Mouse (Mus musculus): ENCODE measurements at regions not wholly inside any gene's neighbourhood (a gene's known extent, or its start where the extent isn't known, plus 50 kb on each side); places are given as distances from the start of the nearest gene placed in this dataset.

DNA sequence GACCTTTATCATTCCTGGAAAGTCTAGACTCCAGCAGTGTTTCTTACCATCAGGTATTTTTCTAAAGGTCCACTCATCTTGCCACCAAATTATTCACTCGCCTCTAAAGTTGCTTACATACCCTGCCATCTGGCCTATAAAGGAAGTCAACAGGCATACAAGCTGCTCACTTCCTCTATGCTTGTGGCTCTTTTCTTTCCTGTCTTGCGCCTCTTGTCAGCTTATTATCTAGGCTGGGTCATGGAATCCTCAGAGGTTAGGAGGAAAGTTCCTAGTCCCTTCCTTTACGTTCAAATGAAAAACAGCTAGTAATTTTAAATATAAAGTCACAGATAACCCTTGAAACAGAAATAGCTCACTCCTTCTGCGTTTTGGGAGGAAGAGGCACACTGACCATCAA, 97.9 kb downstream of the Lipi start:
- no peak for ATAC-seq
- no peak overlapping the region for H3K9ac ChIP-seq (ENCODE audit: low read depth, low read length)
- WGBS: 81% methylated on average over 4 of the region's 4 CpGs
- no peaks in the 10 kb centered on the region for H3K36me3 ChIP-seq (ENCODE audit: control insufficient read depth, insufficient read depth, low read length)
- no peak overlapping the region for H3K4me2 ChIP-seq (ENCODE audit: low read length)
- H3K27ac ChIP-seq (ENCODE audit: low read length): no peak overlapping the region
- no peaks in the 10 kb centered on the region for H3K9me3 ChIP-seq (replicated peaks; ENCODE audit: control insufficient read depth, low read length, poor library complexity, severe bottlenecking)
- no peak overlapping the region for H3K4me3 ChIP-seq (ENCODE audit: low read depth, low read length)
- no peaks in the 10 kb centered on the region for H3K27me3 ChIP-seq (ENCODE audit: control insufficient read depth, insufficient read depth, low read depth, low read length)
- H3K4me1 ChIP-seq (ENCODE audit: control insufficient read depth, insufficient read depth, low read length): no peaks in the 10 kb centered on the region

DNA sequence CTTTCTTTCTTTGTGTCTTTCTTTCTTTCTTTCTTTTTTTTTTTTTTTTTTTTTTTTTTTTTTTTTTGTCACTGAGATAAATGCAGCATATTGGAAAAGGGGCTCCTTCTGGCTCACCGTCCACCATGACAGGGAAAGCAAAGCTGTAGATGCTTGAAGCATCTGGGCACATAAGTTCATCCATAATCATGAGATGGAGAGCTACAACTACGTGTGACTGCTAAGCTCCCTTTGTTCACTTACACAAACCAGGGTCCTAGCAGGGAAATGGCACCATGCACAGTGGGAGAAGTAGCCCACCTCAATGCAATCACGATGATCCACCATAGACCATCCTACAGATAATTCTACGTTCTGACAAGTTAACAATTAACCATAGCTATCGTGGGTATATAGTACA, 102.0 kb downstream of the Lipi start:
- Histone ChIP-seq H3K36me3 (ENCODE audit: control insufficient read depth, insufficient read depth, low read length) (no peaks in the 10 kb centered on the region), H3K27ac (ENCODE audit: low read length) (no peak overlapping the region), H3K4me2 (ENCODE audit: low read length) (no peak overlapping the region), H3K4me1 (ENCODE audit: control insufficient read depth, insufficient read depth, low read length) (no peaks in the 10 kb centered on the region), H3K4me3 (ENCODE audit: low read depth, low read length) (no peak overlapping the region), H3K27me3 (ENCODE audit: control insufficient read depth, insufficient read depth, low read depth, low read length) (no peaks in the 10 kb centered on the region), H3K9ac (ENCODE audit: low read depth, low read length) (no peak overlapping the region), H3K9me3 (replicated peaks; ENCODE audit: control insufficient read depth, low read length, poor library complexity, severe bottlenecking) (no peaks in the 10 kb centered on the region)
- WGBS: 73% methylated on average over 5 of the region's 5 CpGs
- ATAC-seq: no peak

DNA sequence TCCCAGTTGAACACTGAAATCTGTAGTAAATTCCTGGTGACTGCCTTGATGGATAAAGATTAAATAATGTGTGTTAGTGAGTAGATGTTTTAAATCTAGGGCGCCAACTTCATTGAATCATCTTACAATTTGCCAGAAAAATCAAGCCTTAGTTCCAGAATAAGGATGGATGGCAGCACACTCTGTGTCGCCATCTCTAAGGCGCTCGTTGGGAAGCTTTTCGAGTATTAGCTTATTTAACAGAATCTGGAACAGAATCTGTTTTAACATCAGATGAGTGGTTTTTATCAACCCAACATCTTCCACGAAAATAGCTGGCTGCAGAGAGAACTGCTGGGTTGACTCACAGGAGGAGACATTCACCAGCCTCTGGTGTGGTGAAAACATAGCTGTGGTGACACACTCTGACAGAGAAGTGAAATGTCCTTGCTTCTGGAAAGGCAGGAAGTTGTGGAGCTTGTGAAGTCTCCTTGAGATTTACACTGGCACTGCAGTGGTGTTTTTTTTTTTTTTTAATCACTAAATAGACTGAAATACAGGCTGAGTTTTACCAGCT, 120.4 kb downstream of the Lipi start:
- Histone ChIP-seq H3K36me3 (ENCODE audit: control insufficient read depth, insufficient read depth, low read length) (no peaks in the 10 kb centered on the region), H3K27ac (ENCODE audit: low read length) (no peak overlapping the region), H3K4me1 (ENCODE audit: control insufficient read depth, insufficient read depth, low read length) (no peaks in the 10 kb centered on the region), H3K4me3 (ENCODE audit: low read depth, low read length) (no peak overlapping the region), H3K9ac (ENCODE audit: low read depth, low read length) (no peak overlapping the region), H3K4me2 (ENCODE audit: low read length) (no peak overlapping the region), H3K27me3 (ENCODE audit: control insufficient read depth, insufficient read depth, low read depth, low read length) (no peaks in the 10 kb centered on the region), H3K9me3 (replicated peaks; ENCODE audit: control insufficient read depth, low read length, poor library complexity, severe bottlenecking) (no peaks in the 10 kb centered on the region)
- ATAC-seq: no peak
- 90% methylated on average over 6 of the region's 6 CpGs for WGBS

DNA sequence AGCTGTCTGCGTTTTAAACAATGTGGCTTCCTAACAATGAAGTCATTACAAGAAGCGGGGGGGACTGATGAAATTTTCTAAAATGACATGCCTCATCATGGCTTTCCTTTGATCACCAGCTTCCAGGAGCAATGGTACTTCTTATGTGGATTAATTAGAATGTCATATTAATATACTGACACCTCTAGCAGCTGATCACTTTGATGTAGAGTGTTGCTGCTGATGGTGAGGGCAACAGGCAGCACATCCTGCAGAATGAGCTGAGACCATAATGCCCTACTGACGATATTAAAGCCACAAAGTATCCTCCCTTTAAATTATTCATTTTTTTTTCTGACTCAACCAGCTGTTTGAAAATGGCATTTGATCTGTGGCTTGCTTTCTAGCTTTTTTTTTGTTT, 123.7 kb downstream of the Lipi start:
- no peak overlapping the region for H3K9ac ChIP-seq (ENCODE audit: low read depth, low read length)
- WGBS: 51% methylated on average over 3 of the region's 3 CpGs
- H3K4me2 ChIP-seq (ENCODE audit: low read length): no peak overlapping the region
- H3K9me3 ChIP-seq (replicated peaks; ENCODE audit: control insufficient read depth, low read length, poor library complexity, severe bottlenecking): no peaks in the 10 kb centered on the region
- no peak overlapping the region for H3K4me3 ChIP-seq (ENCODE audit: low read depth, low read length)
- H3K36me3 ChIP-seq (ENCODE audit: control insufficient read depth, insufficient read depth, low read length): no peaks in the 10 kb centered on the region
- H3K4me1 ChIP-seq (ENCODE audit: control insufficient read depth, insufficient read depth, low read length): no peaks in the 10 kb centered on the region
- no peaks in the 10 kb centered on the region for H3K27me3 ChIP-seq (ENCODE audit: control insufficient read depth, insufficient read depth, low read depth, low read length)
- H3K27ac ChIP-seq (ENCODE audit: low read length): no peak overlapping the region
- ATAC-seq: peak; percentile 66; the same call in 1 of the 2 replicates

DNA sequence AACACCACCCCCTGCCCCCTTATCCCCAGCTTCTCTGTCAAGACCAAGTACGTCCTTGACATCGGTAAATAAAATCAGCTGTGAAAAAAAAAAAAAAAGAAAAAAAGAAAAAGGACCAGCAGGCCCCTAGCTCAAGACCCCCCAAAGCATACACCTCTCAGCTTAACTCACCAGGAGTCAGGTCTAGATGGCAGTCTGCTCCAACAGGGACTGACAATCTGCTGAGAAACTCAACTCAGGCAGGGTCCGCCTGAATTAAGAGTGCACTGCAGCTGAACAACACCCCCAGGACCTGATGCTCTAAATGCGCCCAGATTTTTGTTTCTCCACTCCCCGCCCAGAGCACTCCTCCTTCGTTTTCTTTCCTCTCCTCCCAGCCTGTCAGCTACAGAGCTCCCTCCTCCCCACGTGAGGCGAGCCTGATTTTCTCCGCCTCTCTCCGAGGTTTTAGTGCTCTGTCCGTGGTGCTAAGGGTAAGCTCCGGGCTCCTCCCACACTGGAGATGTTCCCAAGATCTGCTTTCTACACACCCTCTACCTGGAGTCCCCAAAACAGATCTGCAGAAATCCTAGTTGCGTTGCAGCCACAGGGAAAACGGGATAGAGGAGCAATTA, 138.9 kb downstream of the Lipi start:
- ATAC-seq: peak; percentile 71
- Histone ChIP-seq H3K9me3 (replicated peaks; ENCODE audit: control insufficient read depth, low read length, poor library complexity, severe bottlenecking) (no peaks in the 10 kb centered on the region), H3K4me3 (ENCODE audit: low read depth, low read length) (peak overlapping the region; percentile 46), H3K27ac (ENCODE audit: low read length) (no peak overlapping the region), H3K4me1 (ENCODE audit: control insufficient read depth, insufficient read depth, low read length) (peaks cover 5% of the 10 kb centered on the region; the same call in 1 of the 2 replicates), H3K36me3 (ENCODE audit: control insufficient read depth, insufficient read depth, low read length) (no peaks in the 10 kb centered on the region), H3K27me3 (ENCODE audit: control insufficient read depth, insufficient read depth, low read depth, low read length) (no peaks in the 10 kb centered on the region), H3K4me2 (ENCODE audit: low read length) (peak overlapping the region; percentile 83), H3K9ac (ENCODE audit: low read depth, low read length) (peak overlapping the region; percentile 33)
- under 1% methylated on average over 14 of the region's 14 CpGs for whole genome bisulfite sequencing

DNA sequence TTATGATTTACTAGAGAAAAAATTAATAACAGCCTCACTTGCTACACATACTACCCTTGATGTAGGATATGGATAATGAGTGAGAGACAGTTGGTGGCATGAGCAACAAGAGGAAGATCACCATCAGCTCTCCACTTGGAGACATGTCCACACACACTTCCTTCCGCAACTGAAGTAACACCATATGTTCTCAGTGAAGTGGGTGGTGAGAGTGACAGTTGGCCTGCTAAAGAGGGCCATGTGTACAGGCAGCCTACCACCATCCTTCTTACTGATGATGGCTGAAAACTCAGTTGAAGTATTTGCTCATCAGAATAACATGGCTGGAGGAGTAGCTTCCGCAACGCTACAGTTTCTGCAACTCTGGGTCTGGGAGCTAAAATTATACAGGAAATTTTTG, 146.6 kb downstream of the Lipi start:
- no peak for ATAC-seq
- Histone ChIP-seq H3K4me3 (ENCODE audit: low read depth, low read length) (no peak overlapping the region), H3K27ac (ENCODE audit: low read length) (no peak overlapping the region), H3K9ac (ENCODE audit: low read depth, low read length) (no peak overlapping the region), H3K9me3 (replicated peaks; ENCODE audit: control insufficient read depth, low read length, poor library complexity, severe bottlenecking) (no peaks in the 10 kb centered on the region), H3K36me3 (ENCODE audit: control insufficient read depth, insufficient read depth, low read length) (no peaks in the 10 kb centered on the region), H3K27me3 (ENCODE audit: control insufficient read depth, insufficient read depth, low read depth, low read length) (no peaks in the 10 kb centered on the region), H3K4me1 (ENCODE audit: control insufficient read depth, insufficient read depth, low read length) (no peaks in the 10 kb centered on the region), H3K4me2 (ENCODE audit: low read length) (no peak overlapping the region)
- WGBS: 98% methylated on average over 3 of the region's 3 CpGs

DNA sequence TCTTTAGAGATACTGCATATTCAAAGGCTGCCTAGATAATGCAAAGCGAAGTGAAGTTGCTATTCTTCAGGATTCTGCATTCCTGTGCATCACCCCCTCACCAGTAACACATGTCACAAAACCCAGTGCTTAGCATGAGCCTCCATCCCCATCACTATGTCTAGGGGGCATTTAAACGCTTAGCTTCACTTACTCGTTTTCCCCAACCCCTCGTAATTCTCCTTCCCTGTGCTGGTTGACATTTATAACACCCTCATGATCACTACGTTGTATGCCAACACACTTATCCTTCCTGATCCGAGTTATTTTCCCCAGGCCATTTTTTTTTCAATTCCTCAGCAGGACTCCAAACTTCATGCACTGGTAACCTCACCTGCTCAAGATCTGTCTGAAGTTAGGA, 152.6 kb downstream of the Lipi start:
- H3K9ac ChIP-seq (ENCODE audit: low read depth, low read length): no peak overlapping the region
- H3K9me3 ChIP-seq (replicated peaks; ENCODE audit: control insufficient read depth, low read length, poor library complexity, severe bottlenecking): no peaks in the 10 kb centered on the region
- H3K27me3 ChIP-seq (ENCODE audit: control insufficient read depth, insufficient read depth, low read depth, low read length): no peaks in the 10 kb centered on the region
- H3K4me3 ChIP-seq (ENCODE audit: low read depth, low read length): no peak overlapping the region
- no peak overlapping the region for H3K4me2 ChIP-seq (ENCODE audit: low read length)
- ATAC-seq: no peak
- H3K36me3 ChIP-seq (ENCODE audit: control insufficient read depth, insufficient read depth, low read length): no peaks in the 10 kb centered on the region
- 80% methylated on average over 6 of the region's 6 CpGs for WGBS
- H3K4me1 ChIP-seq (ENCODE audit: control insufficient read depth, insufficient read depth, low read length): no peaks in the 10 kb centered on the region
- no peak overlapping the region for H3K27ac ChIP-seq (ENCODE audit: low read length)

DNA sequence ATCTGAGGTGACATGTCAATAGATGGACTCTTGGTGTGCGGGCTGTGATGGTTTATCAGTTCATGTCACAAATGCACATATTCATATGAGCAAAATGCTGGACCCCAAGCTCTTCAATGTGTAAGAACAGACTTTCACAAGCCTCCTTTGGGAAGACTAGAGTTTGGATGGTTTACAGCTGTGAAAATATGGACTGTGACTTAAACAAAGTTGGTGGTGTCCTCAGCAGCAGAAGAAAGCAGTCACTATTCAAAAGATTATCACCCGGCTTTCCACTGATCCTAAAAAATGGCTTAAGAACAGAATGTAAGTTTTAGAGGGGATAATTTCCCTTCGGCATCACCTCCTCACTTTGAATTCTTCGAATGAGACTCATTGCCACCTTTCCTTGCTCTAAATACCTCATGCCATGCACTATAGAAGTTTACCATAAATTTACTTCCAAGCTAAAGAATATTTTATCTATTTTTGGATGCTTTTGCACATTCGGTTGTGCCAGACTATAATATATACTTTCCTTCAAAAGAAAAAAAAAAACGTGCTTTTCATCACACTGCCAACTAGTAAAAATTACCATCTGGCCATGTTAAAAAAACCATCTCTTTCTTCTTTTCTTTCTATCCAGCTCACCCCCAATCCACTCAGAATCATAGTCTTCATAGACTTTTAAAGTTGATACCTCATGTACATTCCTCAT, 201.2 kb downstream of the Lipi start:
- no peak for ATAC-seq
- H3K4me1 ChIP-seq (ENCODE audit: control insufficient read depth, insufficient read depth, low read length): no peaks in the 10 kb centered on the region
- WGBS: 86% methylated on average over 6 of the region's 6 CpGs
- no peaks in the 10 kb centered on the region for H3K27me3 ChIP-seq (ENCODE audit: control insufficient read depth, insufficient read depth, low read depth, low read length)
- no peak overlapping the region for H3K4me3 ChIP-seq (ENCODE audit: low read depth, low read length)
- H3K9ac ChIP-seq (ENCODE audit: low read depth, low read length): no peak overlapping the region
- H3K36me3 ChIP-seq (ENCODE audit: control insufficient read depth, insufficient read depth, low read length): no peaks in the 10 kb centered on the region
- H3K27ac ChIP-seq (ENCODE audit: low read length): no peak overlapping the region
- no peaks in the 10 kb centered on the region for H3K9me3 ChIP-seq (replicated peaks; ENCODE audit: control insufficient read depth, low read length, poor library complexity, severe bottlenecking)
- H3K4me2 ChIP-seq (ENCODE audit: low read length): no peak overlapping the region

DNA sequence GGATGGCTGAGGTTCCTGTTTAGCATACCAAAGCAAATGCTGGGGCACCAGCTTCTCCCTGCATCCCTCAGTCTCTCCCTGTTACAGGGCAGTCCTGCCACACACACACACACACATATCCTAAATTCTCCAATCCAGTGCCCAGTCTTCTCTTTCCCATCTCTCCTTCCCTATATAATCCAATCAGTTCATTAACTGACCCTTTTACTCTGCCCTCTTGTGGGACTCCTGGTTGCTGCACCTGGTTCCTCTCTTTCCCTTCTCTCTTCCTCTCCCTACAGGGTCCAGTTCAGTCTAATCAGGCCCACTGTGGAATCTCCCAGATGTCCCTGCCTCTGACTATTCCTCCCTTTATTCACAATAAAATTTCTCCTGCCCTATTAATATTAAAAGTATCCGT, 204.7 kb downstream of the Lipi start:
- no peaks in the 10 kb centered on the region for H3K9me3 ChIP-seq (replicated peaks; ENCODE audit: control insufficient read depth, low read length, poor library complexity, severe bottlenecking)
- 47% methylated on average over 1 of the region's 1 CpGs for WGBS

More for the DNA sequence above, 204.7 kb downstream of the Lipi start:
- no peaks in the 10 kb centered on the region for H3K27me3 ChIP-seq (ENCODE audit: control insufficient read depth, insufficient read depth, low read depth, low read length)
- H3K36me3 ChIP-seq (ENCODE audit: control insufficient read depth, insufficient read depth, low read length): no peaks in the 10 kb centered on the region
- H3K4me2 ChIP-seq (ENCODE audit: low read length): no peak overlapping the region
- no peak overlapping the region for H3K4me3 ChIP-seq (ENCODE audit: low read depth, low read length)
- H3K9ac ChIP-seq (ENCODE audit: low read depth, low read length): no peak overlapping the region
- H3K4me1 ChIP-seq (ENCODE audit: control insufficient read depth, insufficient read depth, low read length): no peaks in the 10 kb centered on the region
- ATAC-seq: no peak
- no peak overlapping the region for H3K27ac ChIP-seq (ENCODE audit: low read length)

All from midbrain, embryonic 16.5 days (tissue).